Mouse (Mus musculus): Measurements from ENCODE around the gene 3110082I17Rik. TPM values are rescaled to one million over a fixed set of nuclear protein-coding genes. Genes with fewer than 3 reads are reported as not detected.
A peak's percentile ranks its signal among the peaks of the same experiment; 100 is the strongest.

Gene 3110082I17Rik
- total and polyA plus RNA-seq, 3 experiments, result 41.2 to 100.0 (median 46.9) TPM

- Histone ChIP-seq H3K27me3 (replicated peaks) (no peaks in the 10 kb centered on the region), H3K36me3 (replicated peaks in 1 of 2; ENCODE audit: control insufficient read depth in 1 of 2, insufficient read depth in 1 of 2, low read length in 1 of 2) (peaks cover 11 to 38% of the 10 kb centered on the region in 2 experiments), H3K4me1 (ENCODE audit: control insufficient read depth in 1 of 2, insufficient read depth in 2 of 2) (peaks cover 36 to 69% of the 10 kb centered on the region in 2 experiments), H3K9me3 (replicated peaks; ENCODE audit: low read length) (peaks cover 6% of the 10 kb centered on the region), H3K27ac (ENCODE audit: insufficient read depth, low read depth) (peak overlapping the region; percentile 74; the same call in 1 of the 2 replicates), H3K9ac (ENCODE audit: insufficient read depth, low read depth) (no peak overlapping the region), H3K79me2 (replicated peaks; ENCODE audit: control insufficient read depth, extremely low read depth, insufficient read depth, poor library complexity, severe bottlenecking) (peaks cover 81% of the 10 kb centered on the region), H3K4me3 (replicated peaks in 1 of 3; ENCODE audit: low read depth in 2 of 3, low read length in 2 of 3, poor library complexity in 1 of 3) (peak overlapping the region in 1 of 3 experiments; percentile 15), H3K4me2 (ENCODE audit: insufficient read depth, low read depth, poor library complexity, severe bottlenecking) (0 out of 2 replicates have a peak overlapping the region, but pooled peaks have one; percentile 9)
- DNase-seq (ENCODE audit: extremely low read depth), result peak; percentile 66
- TF ChIP-seq TBP (conservative IDR thresholded peaks at IDR 0.05; ENCODE audit: low read depth, low read length) (no peak), NELFE (IDR thresholded peaks at IDR 0.05; ENCODE audit: low read depth, low read length) (no peak), GABPA (IDR thresholded peaks at IDR 0.05; ENCODE audit: insufficient replicate concordance, low read depth, low read length) (no peak), ETS1 (conservative IDR thresholded peaks at IDR 0.05; ENCODE audit: low read depth, low read length) (no peak; the same call in 1 of the 2 replicates), SIN3A (IDR thresholded peaks at IDR 0.05; ENCODE audit: low read length) (peak; percentile 29; the same call in 1 of the 2 replicates), ZNF384 (IDR thresholded peaks at IDR 0.05; ENCODE audit: low read depth, low read length) (no peak), JUN (IDR thresholded peaks at IDR 0.05; ENCODE audit: insufficient read depth, low read depth, low read length) (no peak), MAX (IDR thresholded peaks at IDR 0.05; ENCODE audit: low read length) (peak; percentile 78), MXI1 (IDR thresholded peaks at IDR 0.05; ENCODE audit: low read depth, low read length) (peak; percentile 58), PAX5 (IDR thresholded peaks at IDR 0.05; ENCODE audit: low read length) (no peak), HCFC1 (IDR thresholded peaks at IDR 0.05; ENCODE audit: low read depth, low read length) (no peak), MYC (IDR thresholded peaks at IDR 0.05; ENCODE audit: low read depth, low read length) (peak; percentile 46; the same call in 1 of the 2 replicates), POLR2A (IDR thresholded peaks at IDR 0.05; ENCODE audit: low read depth, low read length) (no peak), ELF1 (IDR thresholded peaks at IDR 0.05; ENCODE audit: low read depth, low read length) (no peak), ZMIZ1 (IDR thresholded peaks at IDR 0.05; ENCODE audit: low read depth, low read length) (no peak), IRF4 (IDR thresholded peaks at IDR 0.05; ENCODE audit: low read depth, low read length) (no peak), BHLHE40 (IDR thresholded peaks at IDR 0.05; ENCODE audit: low read depth, low read length) (peak; percentile 64; the same call in 1 of the 2 replicates), JUND (conservative IDR thresholded peaks at IDR 0.05; ENCODE audit: low read depth, low read length) (no peak), RAD21 (IDR thresholded peaks at IDR 0.05; ENCODE audit: low read depth, low read length) (no peak), CHD1 (IDR thresholded peaks at IDR 0.05; ENCODE audit: low read depth, low read length) (no peak)
- in situ Hi-C loops (cut with MboI; ENCODE audit: low pct_ligation_motif_present, low pct_unique_long_range_greater_than_20kb, low sequenced_read_pairs) (no loop called here), dilution Hi-C loops (cut with MboI; ENCODE audit: extremely low pct_ligation_motif_present, extremely low pct_unique_long_range_greater_than_20kb, low sequenced_read_pairs) (no loop called here)
These were observed 139.9 kb downstream of the 3110082I17Rik start for GRCm38 (mm10) chr5:139320424-139320823.

- Histone ChIP-seq H3K4me2 (ENCODE audit: insufficient read depth, low read depth, poor library complexity, severe bottlenecking) (no peak overlapping the region), H3K9me3 (replicated peaks; ENCODE audit: low read length) (peaks cover 6% of the 10 kb centered on the region), H3K9ac (ENCODE audit: insufficient read depth, low read depth) (no peak overlapping the region), H3K27ac (ENCODE audit: insufficient read depth, low read depth) (no peak overlapping the region), H3K27me3 (replicated peaks) (no peaks in the 10 kb centered on the region), H3K4me3 (replicated peaks in 1 of 3; ENCODE audit: low read depth in 2 of 3, low read length in 2 of 3, poor library complexity in 1 of 3) (no peak overlapping the region), H3K4me1 (ENCODE audit: control insufficient read depth in 1 of 2, insufficient read depth in 2 of 2) (peaks cover 48 to 73% of the 10 kb centered on the region in 2 experiments), H3K36me3 (replicated peaks in 1 of 2; ENCODE audit: control insufficient read depth in 1 of 2, insufficient read depth in 1 of 2, low read length in 1 of 2) (peaks cover 23 to 55% of the 10 kb centered on the region in 2 experiments), H3K79me2 (replicated peaks; ENCODE audit: control insufficient read depth, extremely low read depth, insufficient read depth, poor library complexity, severe bottlenecking) (peaks cover 86% of the 10 kb centered on the region)
- in situ Hi-C loops (cut with MboI; ENCODE audit: low pct_ligation_motif_present, low pct_unique_long_range_greater_than_20kb, low sequenced_read_pairs), result no loop called here
- no peak for TF ChIP-seq MAFK (IDR thresholded peaks at IDR 0.05; ENCODE audit: insufficient replicate concordance, low read length)
- no peak for TF ChIP-seq ELF1 (IDR thresholded peaks at IDR 0.05; ENCODE audit: low read depth, low read length)
- TF ChIP-seq RAD21 (IDR thresholded peaks at IDR 0.05; ENCODE audit: low read depth, low read length), result no peak
- no peak for TF ChIP-seq NELFE (IDR thresholded peaks at IDR 0.05; ENCODE audit: low read depth, low read length)
- TF ChIP-seq JUND (conservative IDR thresholded peaks at IDR 0.05; ENCODE audit: low read depth, low read length), result no peak
- no peak for TF ChIP-seq PAX5 (IDR thresholded peaks at IDR 0.05; ENCODE audit: low read length)
- no peak for TF ChIP-seq EP300 (IDR thresholded peaks at IDR 0.05; ENCODE audit: low read length)
- no peak for TF ChIP-seq POLR2A (IDR thresholded peaks at IDR 0.05; ENCODE audit: low read depth, low read length)
- TF ChIP-seq MEF2A (IDR thresholded peaks at IDR 0.05; ENCODE audit: borderline replicate concordance, low read depth, low read length), result no peak
- no peak for TF ChIP-seq KAT2A (IDR thresholded peaks at IDR 0.05; ENCODE audit: insufficient replicate concordance, low read length)
- dilution Hi-C loops (cut with MboI; ENCODE audit: extremely low pct_ligation_motif_present, extremely low pct_unique_long_range_greater_than_20kb, low sequenced_read_pairs), result no loop called here
- no peak for DNase-seq (ENCODE audit: extremely low read depth)
These were observed 142.4 kb downstream of the 3110082I17Rik start for GRCm38 (mm10) chr5:139317751-139318504.

All from CH12.LX (cell line).